Mouse (Mus musculus) c-Kit-positive CD71-negative TER-119-negative erythroid progenitor cells, embryonic 14.5 days (primary cell): ENCODE data around the gene Zmym4.
A peak's percentile ranks its signal among the peaks of the same experiment; 100 is the strongest.

ENCODE experiments used
- DNase-seq: peaks from one replicate; pipeline ENCODE4 v3.0.0-alpha.2; 2013; ENCODE audit warnings: low read depth

Gene Zmym4

DNA sequence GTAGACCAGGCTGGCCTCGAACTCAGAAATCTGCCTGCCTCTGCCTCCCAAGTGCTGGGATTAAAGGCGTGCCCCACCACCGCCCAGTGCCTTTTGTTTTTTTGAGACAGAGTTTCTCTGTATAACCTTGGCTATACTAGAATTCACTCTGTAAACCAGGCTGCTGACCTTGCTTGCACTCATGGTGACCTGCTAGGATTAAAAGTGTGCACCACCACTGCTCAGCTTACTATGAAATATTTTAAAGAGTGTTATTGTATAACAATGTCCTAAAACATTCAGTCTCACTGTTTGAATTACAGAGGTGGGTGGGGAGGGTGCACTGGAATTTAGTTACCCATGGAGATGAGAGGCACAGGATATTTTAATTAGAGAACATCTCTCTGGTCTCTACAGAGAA lies 25.1 kb downstream of the Zmym4 start:
- no peak for DNase-seq

DNA sequence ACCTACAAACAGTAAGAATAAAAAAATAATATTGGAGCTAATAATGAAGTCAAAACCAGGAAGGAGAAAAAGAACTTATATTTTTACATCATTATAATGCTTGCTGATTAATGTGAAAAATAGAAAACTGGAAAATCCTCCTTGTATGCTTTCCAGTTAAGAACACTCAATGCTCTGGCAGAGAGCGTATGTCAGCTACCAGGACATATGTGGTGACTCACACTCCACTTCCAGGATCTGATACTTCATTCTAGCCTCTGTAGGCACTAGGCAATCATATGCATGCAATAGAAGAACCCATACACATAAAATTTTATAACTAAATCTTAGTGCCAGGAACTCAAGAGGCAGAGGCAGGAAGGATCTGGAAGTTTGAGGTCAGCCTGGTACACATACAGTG lies 40.2 kb downstream of the Zmym4 start:
- DNase-seq, result no peak

DNA sequence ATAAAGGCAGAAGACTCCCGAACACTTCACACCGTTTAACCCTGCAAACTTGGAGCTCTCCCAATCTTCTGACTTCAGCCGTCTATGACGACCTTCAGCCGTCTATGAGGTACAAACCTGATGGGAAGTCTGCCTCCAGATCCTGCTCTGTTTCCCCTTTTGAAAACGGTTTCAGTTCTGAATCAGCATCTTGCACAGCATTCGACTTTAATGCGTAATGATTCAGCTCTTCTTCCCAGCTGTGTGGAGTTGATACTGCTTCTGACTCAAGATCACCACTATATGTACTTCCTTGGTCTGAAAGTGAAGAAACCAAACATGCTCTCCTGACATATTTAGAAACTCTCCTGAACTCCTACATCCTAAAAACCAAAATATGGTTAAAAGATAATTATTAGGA lies 78.1 kb downstream of the Zmym4 start:
- DNase-seq, result no peak

DNA sequence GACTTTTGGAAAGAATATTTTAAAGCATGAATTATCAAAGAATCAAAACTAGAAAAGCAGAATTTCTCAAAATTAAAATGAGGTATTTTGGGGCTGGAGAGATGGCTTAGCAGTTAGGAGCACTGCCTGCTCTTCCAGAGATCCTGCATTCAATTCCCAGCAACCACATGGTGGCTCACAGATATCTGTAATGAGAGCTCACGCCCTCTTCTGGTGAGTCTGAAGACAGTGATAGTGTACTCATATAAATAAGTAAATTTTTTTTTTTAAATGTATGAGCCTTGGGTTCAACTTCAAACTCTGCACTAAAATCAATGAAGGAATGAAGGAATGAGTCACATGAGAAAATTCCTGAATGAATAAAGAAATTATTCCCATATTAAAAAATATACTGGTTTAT lies 82.0 kb downstream of the Zmym4 start:
- DNase-seq, result no peak

DNA sequence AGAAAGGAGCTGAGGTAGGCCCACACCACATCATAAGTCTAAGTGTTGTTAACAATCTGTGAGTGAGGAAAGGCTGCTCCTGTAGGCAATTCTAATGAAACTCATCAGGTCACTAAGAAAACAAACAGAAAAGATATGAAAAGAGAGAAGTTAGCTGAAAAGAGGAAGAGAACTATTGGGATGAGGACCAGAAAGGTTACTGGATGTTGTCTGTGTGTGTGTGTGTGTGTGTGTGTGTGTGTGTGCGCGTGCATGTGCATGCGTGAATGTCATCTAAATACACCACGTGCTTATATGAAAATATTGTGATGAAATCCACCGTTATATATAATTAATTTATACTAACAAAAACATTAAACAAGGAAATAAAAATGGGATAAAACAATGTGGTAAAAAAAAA lies 84.3 kb downstream of the Zmym4 start:
- no peak for DNase-seq

DNA sequence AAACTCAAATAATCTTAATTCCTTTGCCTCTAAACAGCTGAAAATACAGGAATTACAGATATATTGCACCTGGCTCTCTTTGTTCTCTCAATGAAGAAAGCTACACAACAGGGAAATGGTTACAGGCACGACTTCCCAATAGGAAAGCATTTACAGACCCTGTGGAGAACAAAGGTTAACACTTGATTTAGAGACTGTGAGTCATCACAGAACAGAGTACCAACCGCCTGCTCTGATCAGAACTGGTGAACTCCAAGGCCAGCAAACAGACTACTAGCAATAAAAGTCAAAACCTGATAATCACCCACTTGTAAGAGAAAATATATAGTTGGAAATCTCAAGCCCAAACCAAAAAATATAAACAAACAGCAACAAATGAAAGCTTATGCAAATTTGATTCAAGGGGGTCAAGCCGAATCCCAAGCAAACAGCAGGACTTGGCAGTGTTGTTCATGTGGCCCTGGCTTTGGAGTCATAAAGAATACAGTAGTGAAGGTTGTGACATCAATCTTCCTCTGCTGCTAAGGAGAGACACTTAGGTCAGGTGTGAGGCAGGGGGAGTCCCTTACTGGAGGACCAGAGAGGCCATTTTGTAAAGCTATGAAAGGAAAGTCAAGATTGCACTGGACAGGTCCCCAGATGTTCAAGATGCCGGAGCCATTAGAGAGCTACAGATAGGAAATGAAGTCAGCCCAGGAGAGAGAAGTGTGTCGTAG lies 88.2 kb downstream of the Zmym4 start:
- no peak for DNase-seq

DNA sequence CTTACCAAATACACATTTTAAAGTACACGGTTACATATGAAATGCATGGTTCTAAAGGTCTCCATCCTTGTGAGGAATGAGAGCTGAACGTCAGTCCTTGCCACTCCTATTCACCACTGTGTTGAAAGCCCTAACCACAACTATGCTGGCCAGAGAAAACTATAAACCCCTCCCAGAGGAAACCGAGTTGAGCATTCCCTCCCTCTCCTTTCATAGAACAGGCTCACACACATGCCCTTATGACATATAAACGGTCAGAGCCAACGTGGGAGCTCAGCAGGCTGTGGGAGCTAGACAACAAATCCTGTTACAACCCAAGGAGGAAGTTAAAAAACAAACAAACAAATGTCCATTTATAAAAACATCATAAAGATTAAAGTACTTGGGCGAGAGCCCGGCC lies 95.2 kb downstream of the Zmym4 start:
- DNase-seq, result no peak

DNA sequence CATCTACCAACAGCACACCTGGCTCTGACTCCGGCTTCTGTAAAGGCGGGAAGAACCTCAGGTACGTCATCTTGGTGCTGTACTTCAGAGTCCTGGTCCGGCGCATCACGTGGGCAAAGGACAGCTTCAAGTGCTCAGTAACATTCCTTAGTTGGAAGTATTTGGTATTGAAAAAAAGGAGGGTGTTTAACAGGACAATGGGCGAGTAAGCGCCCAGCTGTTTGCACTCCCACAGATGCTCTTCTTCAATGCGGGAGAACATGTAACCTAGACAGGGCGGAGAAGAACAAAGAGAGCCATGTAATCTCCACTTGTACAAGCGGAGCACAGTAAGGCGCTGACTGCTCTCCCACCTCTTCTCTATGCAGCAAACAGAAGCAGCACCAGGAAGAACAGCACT lies 99.2 kb downstream of the Zmym4 start:
- no peak for DNase-seq

DNA sequence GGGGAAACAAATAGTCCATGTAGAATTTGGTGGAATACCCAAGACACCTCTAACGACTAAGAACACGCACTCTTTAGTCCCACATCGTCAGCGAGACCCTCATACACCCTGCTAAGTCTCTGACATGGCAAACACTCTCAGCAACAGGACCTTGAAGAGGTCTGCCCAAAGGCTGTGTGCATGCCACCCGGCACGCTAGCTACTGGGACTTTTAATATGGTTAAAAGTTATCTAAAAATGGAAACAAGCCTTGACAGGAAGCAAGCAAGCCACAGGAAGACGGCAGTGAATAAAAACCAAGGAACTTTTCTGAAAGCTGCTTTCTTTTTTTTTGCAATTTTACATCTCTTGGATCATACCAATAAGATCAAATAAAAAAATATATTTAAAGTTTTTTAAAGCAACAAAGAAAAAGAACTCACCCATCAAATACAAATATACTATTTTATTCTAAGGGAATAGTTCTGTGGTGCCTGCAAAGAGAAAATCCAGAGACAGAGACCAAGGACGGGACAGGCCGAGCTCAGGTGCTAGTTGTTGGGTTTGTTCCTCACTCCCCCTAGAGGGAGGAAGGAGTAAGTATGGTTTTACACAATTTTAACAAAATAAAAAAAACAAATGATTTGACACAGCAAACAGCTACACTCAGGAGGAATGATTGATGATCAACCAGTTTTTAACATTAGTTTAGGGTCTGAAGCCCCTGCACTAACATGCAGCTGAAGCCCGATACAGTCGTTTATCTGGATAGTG lies 106.2 kb downstream of the Zmym4 start:
- DNase-seq, result no peak

DNA sequence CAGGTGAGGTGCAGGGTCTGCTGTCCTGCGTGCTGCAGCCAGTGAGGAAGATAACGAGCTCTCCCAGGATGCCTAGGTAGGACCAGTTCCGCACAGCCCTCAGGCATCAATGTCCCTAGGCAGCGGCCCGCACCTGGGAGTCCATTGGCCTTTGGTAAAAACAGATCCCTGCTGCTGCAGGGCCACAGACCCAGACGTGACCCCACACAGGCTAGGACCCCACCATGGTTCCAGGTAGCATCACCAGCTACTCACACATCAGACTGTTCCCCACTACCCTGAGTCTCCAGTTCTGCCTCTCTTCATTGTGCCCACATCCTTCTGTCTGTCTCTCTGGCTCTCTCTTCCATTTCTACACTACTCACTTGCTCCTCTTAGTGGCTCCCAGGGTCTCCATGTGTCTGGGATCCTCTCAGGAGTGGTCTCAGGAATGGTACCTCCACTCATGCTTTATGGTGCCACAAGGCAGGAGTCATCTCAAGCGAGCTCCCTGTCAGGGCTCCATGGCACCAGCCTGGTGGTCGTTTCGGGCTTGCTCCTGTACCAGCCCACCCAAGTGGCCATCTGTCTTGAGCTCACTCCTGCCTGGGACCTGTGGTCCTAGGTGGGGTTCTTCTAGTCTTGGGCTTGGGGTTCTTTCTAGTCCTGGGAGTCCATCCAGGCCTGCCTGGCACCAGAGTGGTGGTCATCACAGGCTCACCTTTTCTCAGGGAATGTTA lies 107.5 kb downstream of the Zmym4 start:
- no peak for DNase-seq

DNA sequence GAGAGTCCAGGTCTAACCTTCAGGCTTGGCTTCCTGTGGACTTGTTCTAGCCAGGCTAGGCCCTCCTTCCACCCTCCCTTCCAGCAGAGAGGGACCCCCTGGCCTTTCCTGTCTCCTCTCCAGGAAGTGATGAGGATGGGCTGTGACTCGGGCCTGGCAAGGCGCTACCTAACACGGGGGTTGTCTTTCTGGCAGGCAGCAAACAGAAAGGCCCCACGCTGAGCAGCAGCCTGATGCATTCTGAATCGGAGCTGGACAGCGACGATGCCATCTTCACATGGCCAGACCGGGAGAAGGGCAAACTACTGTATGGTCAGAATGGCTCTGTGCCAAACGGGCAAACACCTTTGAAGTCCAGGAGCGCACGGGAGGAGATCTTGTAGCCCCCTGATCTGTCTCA lies 115.0 kb downstream of the Zmym4 start:
- DNase-seq, result no peak

DNA sequence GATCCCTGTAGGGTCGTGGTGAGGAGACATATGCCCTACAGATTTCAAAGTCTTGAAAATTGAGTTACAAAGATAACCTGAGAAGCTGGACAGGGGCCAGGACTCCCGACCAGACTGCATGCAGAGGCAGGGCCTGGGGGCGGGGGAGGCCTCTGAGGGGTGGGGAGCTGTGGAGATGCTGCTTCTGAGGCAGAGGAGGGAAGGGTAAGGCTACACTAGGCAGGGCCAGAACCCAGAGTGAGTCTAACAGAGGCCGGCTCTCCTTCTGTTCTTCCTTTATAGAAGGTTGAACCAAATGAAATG lies 117.2 kb downstream of the Zmym4 start:
- no peak for DNase-seq

DNA sequence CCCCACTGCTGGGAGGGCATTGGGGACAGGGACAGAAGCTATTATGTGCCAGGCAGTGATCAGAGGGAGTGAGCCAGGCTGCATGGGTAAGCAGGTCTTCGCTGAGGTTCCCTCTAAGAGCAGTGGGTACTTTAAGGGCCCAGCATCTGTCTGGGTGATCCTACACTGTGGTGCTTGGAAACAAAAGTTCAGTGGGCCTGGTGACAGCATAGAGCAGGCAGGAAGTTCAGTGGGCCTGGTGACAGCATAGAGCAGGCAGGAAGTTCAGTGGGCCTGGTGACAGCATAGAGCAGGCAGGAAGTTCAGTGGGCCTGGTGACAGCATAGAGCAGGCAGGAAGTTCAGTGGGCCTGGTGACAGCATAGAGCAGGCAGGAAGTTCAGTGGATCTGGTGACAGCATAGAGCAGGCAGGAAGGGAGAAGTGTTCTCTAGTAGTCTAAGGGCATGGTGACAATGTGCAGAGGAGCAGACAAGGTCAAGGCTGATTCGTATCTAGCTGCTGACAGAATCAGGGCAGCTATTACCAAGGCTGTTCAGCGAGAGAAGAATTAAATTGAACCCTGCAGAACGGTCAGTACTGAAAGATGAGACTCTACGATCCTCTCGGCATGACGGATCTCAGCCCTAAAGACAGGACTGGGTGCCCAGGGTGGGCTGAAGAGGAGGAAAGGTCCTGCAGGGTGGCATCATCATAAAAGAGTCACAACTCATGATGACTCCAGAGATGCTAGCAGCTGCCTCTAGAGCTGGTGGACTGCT lies 117.7 kb downstream of the Zmym4 start:
- DNase-seq, result no peak

DNA sequence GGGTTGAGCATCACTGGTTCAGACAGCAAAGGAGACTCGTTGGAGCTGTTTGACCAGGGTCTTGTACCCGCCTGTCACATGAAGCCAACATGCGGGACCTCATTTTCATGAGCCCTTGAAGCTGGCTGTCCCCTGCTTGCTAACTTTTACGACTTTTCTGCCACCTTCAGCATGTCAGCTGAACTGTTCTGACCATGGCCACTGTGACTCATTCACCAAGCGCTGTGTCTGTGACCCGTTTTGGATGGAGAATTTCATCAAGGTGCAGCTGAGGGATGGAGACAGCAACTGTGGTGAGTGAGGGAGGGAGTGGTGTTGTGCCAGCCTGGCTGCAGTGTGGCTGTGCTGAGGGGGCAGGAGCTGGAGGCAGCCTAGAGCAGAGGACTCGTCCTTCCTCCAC lies 121.0 kb downstream of the Zmym4 start:
- DNase-seq, result no peak

DNA sequence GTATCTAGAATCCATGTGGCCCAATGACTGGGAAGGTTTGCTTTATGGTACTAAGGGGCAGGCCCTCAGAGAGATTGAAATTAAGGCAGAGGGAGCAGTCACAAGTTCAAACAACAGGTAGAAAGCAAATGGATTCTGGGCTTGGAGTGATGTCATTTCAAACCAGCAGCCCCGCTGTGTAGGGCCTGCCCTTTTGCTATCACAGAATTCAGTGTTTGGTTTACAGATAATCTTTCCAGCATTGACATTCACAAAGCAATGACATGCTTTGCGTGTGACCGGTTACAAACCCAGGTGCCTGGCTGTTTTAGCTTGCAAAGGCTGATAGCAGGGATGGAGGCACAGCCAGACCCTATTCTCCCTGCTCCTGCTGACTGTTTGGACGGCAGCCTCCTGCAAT lies 122.3 kb downstream of the Zmym4 start:
- no peak for DNase-seq

DNA sequence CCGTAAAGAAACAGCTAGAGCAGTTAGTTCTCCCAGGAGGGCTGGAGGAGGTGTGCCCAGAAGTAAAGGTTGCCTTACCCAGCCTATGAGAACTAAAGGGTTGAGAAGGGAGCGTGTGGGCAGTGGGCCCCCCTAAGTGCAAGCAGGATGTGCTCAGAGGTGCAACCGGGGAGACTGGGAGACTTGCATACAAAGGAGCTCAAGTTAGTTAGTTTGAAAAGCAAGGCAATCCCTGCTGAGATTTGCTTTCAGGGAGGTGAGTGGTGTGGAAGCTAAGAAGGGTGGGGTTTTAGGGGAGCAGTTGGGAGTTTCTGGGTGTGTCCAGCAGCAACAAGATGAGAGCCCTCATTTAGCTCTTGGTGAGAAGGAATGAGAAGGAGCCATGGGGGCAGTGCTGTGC lies 125.0 kb downstream of the Zmym4 start:
- no peak for DNase-seq

DNA sequence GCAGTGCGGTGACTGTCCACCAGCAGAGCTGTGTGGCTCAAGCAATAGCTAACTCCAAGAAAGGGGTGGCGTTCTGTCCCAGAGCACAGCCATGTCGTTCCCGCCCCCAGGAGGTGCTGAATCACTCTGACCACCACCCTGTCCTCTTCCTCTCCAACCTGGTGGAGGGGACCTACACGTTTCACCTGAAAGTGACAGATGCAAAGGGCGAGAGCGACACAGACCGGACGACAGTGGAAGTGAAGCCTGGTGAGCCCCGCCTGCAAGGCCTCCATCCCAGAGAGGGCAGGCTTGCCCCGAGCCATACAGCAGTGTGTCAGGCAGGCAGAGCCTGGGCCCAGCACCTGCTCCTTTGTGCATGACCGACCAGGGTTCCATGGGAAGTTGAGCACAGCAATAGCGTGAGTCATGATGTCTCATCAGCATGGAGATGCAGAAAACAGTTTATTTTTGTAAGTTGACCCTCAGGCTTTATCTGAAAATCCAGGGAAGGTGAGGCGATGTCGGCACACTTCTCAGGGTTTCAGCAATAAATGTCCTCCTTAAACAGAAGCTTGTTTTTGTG lies 126.9 kb downstream of the Zmym4 start:
- DNase-seq, result no peak

DNA sequence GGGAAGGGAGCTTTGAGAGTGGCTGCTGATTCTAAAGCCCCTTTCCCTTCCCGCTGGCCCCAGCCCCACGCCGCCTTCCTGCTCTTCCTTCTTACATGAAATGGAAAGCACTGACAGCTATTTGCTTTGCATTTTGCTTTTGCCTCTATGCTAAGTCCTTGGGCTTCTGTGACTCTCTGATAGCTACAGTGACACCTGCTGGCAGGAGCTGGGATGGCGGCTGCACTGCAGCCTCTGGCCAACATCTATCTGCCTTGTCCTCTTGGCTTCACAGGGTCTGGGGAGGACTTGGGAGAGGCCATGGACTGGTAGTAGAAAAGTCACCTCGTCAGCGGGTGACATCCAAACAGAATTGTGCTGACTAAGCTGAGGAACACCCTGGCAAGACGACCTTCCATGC lies 128.1 kb downstream of the Zmym4 start:
- peak; percentile 63 for DNase-seq

DNA sequence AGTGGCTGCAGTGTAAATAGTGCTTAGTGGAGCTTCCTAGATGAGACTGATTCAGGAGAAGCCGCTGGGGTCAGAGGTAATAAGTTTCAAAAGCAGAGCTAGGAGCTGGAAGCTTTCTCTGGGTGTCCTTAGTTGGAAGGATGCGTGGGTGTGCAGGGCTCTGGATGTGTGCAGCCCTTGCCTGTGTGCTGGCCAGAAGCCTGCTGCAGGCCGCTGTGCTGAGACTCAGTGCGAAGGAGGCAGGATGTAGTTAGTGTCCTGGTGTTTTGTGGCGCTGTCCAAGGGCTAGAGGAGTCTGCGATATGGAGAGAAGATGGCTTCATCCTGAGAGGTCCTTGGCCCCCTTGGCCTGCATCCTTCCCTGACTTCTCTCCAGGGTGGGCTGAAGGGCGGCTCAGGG lies 129.1 kb downstream of the Zmym4 start:
- DNase-seq, result no peak

DNA sequence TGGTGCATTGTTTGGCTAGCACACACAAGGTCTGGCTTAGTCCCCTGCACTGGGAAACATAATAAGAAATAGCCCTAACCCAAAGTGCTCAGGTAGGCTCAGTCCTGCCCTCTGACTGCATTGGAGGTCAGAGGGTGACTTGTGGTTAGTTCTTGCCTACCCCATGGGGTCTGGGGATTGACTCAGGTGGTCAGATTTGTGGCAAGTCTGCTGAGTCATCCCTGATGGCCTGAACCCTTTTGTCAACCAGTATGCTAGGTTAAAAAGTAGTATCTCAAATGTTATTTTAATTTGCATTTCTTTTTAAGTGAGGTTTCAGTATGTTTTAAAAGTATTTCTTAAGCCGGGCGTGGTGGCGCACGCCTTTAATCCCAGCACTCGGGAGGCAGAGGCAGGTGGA lies 136.8 kb downstream of the Zmym4 start:
- DNase-seq, result no peak

DNA sequence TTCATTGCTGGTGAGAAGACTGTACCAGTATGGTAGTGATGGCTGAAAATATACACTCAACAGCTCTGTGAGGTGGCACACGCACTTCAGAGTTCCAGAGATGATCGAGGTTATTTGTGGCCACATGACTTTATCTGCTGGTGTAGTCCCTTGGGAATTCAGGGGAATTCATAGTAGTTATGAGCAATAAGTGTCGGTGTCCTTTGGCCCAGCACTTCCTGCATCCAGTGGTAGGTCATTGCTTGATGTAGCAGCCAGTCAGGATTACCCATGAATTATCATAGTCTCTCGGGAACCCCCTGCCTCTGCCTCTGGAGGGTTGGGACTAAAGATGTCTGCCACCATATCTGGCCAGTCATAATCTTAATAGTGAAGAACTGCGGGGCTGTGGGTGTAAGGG lies 144.0 kb downstream of the Zmym4 start:
- DNase-seq, result no peak
